Mouse (Mus musculus) CD8-positive naive resting alpha-beta T cell, adult 57 days (primary cell): ENCODE data around the gene Tmem95. TPM values are rescaled to one million over a fixed set of nuclear protein-coding genes. Genes with fewer than 3 reads are reported as not detected.

Source experiments
- total RNA-seq: library from RNA; stranded (reverse); gene quantifications from one replicate; pipeline ENCODE4 v1.2.4, GENCODE M21; 2023

The Tmem95 gene
- total RNA-seq, result not detected

DNA sequence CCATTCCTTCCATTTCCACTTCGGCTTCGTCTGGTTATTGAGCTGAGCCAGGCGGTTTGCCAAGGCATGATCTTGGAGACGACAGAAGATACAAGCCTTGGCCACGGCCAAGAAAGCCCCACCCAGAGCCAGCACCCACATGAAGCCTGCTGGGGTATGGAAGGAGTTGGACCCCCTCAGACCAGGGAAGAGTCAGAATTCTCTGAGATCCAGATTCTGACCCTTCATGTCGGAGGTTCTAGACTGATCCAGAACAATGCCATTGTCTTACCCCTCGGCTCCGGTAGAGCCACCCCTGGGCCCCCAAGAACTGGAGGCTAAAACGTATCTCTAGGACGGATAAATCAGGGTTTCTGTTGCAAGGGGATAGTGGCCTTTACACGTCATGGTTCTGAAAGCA lies at the start of gene Tmem95:
Gene Tmem95 (minus strand): TSS at position 141 of the 400 bp plus-strand sequence.

DNA sequence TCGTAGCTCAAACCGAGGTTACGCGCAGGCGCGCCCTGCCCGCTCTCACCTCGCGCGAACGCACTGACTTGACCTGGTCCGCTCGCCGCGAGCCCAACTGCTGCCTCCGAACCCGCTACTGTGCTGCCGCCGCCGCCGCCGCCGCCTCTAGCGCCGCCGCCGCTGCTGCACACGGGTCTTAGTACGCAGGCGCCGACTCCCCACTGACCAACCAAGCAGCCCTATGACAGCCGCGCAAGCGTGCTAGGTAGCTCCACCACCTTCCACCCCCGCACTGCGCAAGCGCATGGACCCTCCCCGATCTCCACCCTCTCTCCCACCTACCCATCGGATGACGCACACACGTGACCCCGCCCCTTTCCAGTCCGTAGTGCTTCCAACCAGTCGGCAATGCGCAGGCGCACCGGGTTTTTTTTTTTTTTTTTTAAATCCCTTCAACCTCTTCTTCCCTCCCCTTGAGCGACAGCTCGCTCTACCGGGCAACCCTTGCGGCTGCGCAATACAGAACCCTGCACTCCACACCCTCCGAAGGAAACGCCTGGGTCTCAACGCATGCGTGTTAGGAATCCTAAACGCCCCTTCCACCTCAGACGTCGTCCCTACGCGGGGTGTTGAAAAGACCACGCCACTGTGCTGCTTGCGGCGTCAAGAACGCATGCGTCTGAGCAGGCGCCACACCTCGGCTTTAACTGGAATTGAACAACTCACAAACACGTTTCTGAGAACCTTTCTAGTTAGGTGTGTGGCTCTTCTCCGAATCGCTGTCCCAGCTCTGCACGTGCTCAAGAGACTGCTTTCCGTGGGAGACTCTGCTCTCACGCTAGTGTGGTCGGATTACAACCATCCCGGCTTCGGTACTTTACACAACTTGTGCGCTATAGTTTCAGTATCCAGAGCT lies 43.5 kb upstream of the Tmem95 start, which contains the start of gene Eif5a:
Gene Eif5a (minus strand): TSS at position 845 of the 898 bp plus-strand sequence.

DNA sequence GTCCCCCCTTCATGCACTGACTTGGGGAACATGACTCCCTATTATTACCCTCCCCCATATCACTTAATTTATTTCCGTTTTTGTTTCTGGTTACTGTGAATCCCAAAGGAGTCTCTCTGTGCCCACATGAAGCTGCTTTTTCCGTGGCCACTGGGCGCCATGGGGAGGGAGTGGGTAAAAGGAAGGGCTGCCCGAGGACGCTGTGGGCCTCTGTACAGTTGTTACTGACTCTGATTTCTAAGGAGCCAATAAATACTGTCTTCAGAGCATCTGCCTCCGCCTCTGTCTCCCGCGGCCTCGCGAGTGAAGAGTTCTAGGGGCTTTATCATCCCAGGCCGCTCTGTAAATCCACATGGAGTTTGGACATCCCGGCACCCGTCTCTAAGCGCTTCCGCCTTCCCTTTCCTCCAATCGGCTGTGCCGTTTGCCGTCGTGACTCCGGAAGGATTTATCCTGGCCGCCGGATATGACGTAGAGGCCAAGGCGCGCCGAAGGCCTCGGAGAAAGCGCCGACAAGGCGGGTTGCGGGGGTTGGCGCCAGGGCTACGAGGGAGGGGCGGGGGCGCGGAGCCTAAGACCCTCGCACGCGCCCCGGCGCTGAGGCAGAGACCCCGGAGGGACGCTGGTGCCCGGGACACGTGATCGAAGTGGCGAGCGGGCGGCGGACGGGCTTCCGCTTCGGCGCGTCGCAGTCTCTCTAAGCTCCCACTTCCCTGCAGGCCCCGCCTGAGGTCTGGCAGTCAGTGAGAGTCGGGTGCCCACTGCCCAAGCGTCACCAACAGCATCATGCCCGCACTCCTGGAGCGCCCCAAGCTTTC lies 35.9 kb upstream of the Tmem95 start, which contains the start of gene Gps2:
Gene Gps2 (plus strand): TSS at position 335 of the 818 bp plus-strand sequence.

DNA sequence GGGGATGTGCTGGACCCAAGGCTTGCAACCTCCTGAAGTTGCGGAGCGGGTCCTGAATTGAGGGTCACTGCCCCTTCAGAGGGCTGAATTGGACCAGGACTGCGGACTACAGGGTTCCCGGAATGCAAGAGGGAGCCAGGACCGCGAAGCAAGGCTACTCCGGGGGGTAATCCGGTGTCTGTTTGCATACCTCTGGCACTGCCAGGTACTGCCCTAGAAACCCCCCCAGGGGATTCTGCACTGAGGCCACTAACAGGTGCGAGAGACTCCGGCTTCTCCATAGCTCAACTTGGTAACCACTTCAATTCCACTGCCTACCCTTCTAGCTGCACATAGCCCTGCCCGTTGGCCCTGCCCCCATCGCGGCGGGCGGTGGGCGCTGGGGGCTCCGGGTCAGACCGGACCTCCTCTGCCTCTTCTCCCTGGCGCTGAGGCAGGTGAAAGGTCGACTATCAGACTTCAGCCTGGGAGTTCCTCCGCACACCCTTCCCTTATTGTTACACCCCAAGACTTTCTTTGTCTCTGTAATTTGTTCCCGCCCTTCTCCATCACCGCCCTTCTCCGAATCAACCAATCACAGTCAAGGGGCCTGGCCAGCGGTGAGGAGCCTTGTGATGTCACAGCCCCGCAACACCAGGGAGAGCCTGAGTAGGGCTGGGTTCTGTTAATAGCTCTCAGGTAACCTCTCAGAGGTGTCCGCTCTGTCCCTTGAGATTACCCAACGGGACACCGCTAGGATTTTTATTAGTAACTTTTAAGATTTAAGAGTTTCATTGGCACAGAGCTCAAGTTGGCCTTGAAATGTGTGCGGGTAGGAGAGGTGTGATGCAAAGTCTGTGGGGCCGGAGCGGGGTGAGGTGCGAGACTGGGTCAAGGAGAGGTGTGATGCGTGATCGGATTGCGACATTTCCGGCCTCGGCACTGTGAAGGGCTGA lies 22.9 kb upstream of the Tmem95 start, which contains the start of the genes 2810408A11Rik and Neurl4:
Gene 2810408A11Rik (minus strand): TSS at position 517 of the 935 bp plus-strand sequence.
Gene Neurl4 (plus strand): TSS at position 602 of the 935 bp plus-strand sequence.

DNA sequence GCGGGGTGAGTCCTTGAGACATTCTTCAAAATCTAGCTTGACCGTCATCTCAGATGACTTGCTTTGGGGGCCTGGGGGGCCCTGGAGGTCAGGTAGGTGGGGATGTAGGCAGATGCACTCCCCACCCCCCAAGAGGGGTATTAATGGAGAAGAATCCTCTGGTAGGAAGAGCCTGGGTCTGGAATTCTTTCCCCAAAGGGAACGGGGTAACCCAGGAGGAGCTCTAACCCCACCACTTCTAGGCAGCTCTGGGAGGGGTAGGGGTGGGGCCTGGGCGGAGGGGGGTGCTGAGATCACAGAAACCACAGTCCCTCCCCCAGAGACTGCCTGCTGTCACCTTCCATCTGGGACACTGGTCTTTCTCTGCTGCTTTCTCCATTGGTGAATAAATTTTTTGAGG lies 17.5 kb upstream of the Tmem95 start, which contains the start of gene Acap1:
Gene Acap1 (minus strand): TSS at position 249 of the 400 bp plus-strand sequence.

DNA sequence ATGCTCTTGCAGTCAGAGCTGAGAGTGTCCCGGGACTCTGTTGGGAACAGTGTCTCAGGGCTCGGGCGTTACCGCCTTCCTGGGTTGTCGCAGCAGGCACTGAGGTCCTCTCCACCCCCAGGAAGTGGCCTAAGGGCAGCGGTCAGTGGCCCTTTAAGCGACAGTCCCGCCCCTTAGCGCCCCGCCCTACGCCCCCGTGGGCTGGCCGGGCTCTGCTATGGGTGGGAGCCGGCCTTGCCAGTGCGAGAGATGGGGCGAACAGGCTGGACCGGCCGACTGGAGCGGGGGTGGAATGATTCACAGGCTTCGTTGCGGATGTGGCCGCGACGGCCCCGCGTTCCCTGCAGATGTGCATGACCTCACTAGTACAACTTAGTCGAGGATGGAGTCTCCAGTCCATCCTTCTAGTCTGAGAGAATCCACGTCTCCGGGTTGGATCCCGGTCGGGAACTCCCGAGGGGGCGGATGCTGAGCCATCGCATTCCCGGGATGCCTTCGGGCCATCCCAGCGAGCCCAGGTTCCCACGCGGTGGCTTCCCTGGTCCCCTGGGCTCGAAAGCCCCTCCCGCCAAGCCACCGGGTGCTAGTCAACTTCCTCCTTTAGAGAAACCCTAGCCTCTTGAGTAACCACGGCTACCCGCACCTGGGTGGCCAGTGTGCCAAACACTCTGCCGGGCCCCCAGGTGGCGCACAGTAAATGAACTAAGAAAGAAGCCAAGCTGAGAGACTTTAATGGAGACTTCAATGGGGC lies 3.2 kb upstream of the Tmem95 start, which contains the start of gene Kctd11:
Gene Kctd11 (minus strand): TSS at position 554 of the 751 bp plus-strand sequence.

DNA sequence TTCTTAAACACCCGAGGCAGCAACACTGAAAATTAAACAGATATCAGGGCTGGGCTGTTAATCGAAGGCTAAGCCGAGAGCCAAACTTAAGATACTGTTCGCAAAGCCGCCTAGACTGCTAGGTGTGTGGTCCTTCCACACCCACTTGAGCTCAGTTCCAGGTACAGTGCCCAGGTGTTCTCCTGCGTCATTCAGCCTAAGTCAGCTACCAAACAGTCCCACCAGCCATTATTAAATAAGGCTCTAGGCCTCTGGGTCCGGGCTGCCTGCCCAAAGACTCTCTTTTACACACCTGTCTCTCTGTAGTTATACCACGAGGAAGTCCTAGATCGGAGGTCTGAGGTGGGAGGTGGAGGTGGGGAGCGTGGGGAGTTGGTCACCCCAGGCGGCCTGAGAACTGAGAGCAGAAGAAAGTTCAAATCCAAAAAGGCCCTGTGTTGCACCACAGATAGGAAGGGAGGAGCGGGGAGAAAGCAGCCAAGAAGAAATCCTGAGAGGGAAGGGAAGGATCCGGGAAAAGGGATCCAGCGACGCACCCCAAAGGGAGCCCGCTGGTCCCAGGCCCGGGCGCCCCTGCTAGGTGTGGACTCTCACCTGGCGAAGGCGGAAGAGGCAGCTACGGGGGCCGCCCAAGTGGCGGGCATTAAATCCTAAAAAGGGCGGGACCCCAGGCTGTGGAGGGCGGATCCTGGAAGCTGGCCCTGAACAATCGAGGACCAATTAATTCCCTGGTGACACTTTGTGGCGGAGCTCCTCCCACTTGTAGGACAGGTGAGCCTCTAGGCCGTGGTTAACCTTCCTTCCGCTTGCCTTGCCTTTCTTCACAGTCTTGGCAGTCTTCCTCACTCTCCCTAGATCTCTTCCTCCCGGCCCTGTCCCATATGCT lies 19.5 kb downstream of the Tmem95 start, which contains the start of gene Tnk1:
Gene Tnk1 (minus strand): TSS at position 618 of the 886 bp plus-strand sequence.

DNA sequence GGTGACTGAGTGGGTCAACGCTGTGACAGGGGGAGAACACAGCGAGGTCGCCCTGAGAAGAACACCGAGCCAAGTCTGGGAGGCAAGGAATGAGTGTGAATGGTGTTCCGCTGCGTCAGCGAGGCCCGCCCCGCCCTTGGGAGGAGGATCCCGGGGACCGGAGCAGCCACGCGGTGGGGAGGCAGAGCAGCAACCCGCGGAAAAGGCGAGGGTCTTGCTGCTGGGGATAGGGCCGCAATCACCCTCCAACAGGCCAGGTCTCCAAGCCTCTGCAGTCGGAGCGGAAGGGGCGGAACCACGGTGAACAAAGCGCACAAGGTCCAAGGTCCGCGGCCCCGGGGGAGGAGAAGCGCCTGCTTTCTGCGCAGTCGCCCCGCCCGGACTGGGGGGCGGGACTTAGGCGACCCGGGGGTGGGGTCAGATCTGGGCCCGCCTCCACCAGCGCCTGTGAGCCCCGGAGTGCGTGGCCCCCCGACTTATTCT lies 31.6 kb downstream of the Tmem95 start, which contains the start of gene Plscr3:
Gene Plscr3 (plus strand): TSS at position 179 of the 483 bp plus-strand sequence.

DNA sequence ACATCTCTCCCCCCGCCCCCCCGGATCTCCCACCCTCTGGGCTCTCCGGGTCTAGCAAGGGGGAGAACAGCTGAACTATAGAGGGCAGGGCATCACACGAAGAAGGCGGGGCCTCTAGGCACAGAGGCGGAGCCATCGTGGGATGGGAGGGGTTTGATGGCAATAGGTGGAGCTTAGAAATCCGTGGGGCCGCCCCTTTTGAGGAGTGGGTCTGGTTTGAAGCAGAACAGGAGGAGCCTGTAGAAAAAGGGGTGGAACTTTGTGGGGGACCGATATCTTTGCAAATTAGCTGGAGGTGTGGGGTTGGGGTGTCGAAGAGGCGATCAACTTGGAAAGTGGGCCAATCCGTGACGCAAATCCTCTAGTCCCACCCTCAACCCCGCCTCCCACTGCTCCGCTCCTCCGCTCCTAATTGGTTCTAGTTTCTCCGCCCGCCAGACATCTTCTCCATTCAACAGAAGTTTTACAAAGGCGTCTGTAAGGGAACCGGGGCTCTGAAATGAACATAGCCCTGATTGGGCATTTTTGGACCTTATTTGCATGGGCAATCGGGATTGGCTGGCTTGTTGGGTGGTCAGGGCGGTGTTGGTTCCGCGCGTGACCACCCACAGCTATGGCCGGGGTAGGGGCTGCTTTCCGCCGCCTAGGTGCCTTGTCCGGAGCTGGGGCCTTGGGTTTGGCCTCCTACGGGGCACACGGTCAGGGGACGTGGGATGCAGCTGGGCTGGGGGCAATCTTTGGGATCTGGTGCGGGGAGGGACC lies 39.7 kb downstream of the Tmem95 start, which contains the start of gene Tmem256:
Gene Tmem256 (plus strand): TSS at position 563 of the 762 bp plus-strand sequence.

DNA sequence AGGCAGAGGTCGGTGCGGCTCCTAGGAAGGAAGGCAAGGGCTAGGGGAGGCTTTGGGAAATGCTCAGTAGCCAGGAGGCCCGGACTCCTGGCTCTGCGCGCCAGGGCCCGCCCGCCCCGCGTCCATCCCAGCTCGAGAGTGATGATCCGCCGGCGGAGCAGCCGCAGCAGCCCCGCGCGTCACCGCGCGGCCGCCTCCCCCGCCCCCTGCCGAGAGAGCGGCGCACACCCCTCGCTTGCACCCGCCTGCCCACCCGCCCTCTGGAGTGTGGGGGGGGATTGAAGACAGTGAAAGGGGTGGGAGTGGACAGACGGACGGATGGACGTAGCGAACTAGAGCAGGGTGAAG lies 40.2 kb downstream of the Tmem95 start, which contains the start of gene Nlgn2:
Gene Nlgn2 (minus strand): TSS at position 181 of the 348 bp plus-strand sequence.

Other genes starting within 250 kb of the Tmem95 start
- gene Fxr2, start 245.0 kb downstream of the Tmem95 start, total RNA-seq, result 68.8 TPM
- not detected for gene Sox15, start 222.7 kb downstream of the Tmem95 start, total RNA-seq
- gene Mpdu1, start 215.4 kb downstream of the Tmem95 start, total RNA-seq, result 60.5 TPM
- 7.5 TPM for gene Cd68, start 211.9 kb downstream of the Tmem95 start, total RNA-seq
- gene Eif4a1, start 205.6 kb downstream of the Tmem95 start, total RNA-seq, result 892 TPM
- gene Senp3, start 195.9 kb downstream of the Tmem95 start, total RNA-seq, result 129 TPM
- not detected for gene Tnfsf13, start 192.2 kb downstream of the Tmem95 start, total RNA-seq
- not detected for gene Tnfsf12, start 182.2 kb downstream of the Tmem95 start, total RNA-seq
- not detected for gene Tnfsfm13, start 181.9 kb downstream of the Tmem95 start, total RNA-seq
- gene Polr2a, start 119.4 kb downstream of the Tmem95 start, total RNA-seq, result 188 TPM
- gene Slc35g3, start 116.0 kb downstream of the Tmem95 start, total RNA-seq, result not detected
- gene Zbtb4, start 112.1 kb downstream of the Tmem95 start, total RNA-seq, result 52.4 TPM
- gene Chrnb1, start 82.1 kb downstream of the Tmem95 start, total RNA-seq, result 3.1 TPM
- gene Fgf11, start 76.2 kb downstream of the Tmem95 start, total RNA-seq, result not detected
- gene Tmem102, start 72.4 kb downstream of the Tmem95 start, total RNA-seq, result not detected
- not detected for gene Gm39566, start 62.7 kb downstream of the Tmem95 start, total RNA-seq
- not detected for gene Spem2, start 59.6 kb downstream of the Tmem95 start, total RNA-seq
- gene Spem1, start 55.8 kb downstream of the Tmem95 start, total RNA-seq, result not detected
- gene Nlgn2, start 40.2 kb downstream of the Tmem95 start, total RNA-seq, result 0.49 TPM
- 20.8 TPM for gene Tmem256, start 39.5 kb downstream of the Tmem95 start, total RNA-seq
- 18.2 TPM for gene Plscr3, start 31.6 kb downstream of the Tmem95 start, total RNA-seq
- not detected for gene Tnk1, start 19.3 kb downstream of the Tmem95 start, total RNA-seq
- gene Kctd11, start 3.4 kb upstream of the Tmem95 start, total RNA-seq, result 1.0 TPM
- gene Acap1, start 17.5 kb upstream of the Tmem95 start, total RNA-seq, result 435 TPM
- 2.8 TPM for gene 2810408A11Rik, start 23.0 kb upstream of the Tmem95 start, total RNA-seq
- gene Neurl4, start 23.1 kb upstream of the Tmem95 start, total RNA-seq, result 44.9 TPM
- 145 TPM for gene Gps2, start 35.9 kb upstream of the Tmem95 start, total RNA-seq
- 317 TPM for gene Eif5a, start 43.9 kb upstream of the Tmem95 start, total RNA-seq
- not detected for gene Ybx2, start 57.8 kb upstream of the Tmem95 start, total RNA-seq
- gene Slc2a4, start 70.2 kb upstream of the Tmem95 start, total RNA-seq, result not detected
- not detected for gene Cldn7, start 86.8 kb upstream of the Tmem95 start, total RNA-seq
- 114 TPM for gene Ctdnep1, start 103.1 kb upstream of the Tmem95 start, total RNA-seq
- gene Elp5, start 104.5 kb upstream of the Tmem95 start, total RNA-seq, result 36.4 TPM
- 172 TPM for gene Gabarap, start 113.1 kb upstream of the Tmem95 start, total RNA-seq
- 55.3 TPM for gene Phf23, start 117.8 kb upstream of the Tmem95 start, total RNA-seq
- gene Dvl2, start 122.6 kb upstream of the Tmem95 start, total RNA-seq, result 47.2 TPM
- gene Acadvl, start 137.4 kb upstream of the Tmem95 start, total RNA-seq, result 46.3 TPM
- gene Dlg4, start 138.9 kb upstream of the Tmem95 start, total RNA-seq, result 27.8 TPM
- gene Asgr1, start 176.1 kb upstream of the Tmem95 start, total RNA-seq, result not detected
- not detected for gene Asgr2, start 214.6 kb upstream of the Tmem95 start, total RNA-seq